Mouse (Mus musculus) intestine, embryonic 14.5 days (tissue): Measurements from ENCODE around the gene Olfr937. TPM values are rescaled to one million over a fixed set of nuclear protein-coding genes. Genes with fewer than 3 reads are reported as not detected.

Experiments used
- ATAC-seq: fragments of 200-750 bp; cut with Nextera tagmentation; replicated peaks from 2 replicates; pipeline ENCODE4 v1.8.0; 2017; ENCODE audit warnings: low read depth, moderate number of reproducible peaks, moderate TSS enrichment, moderate library complexity; ENCODE audit not compliant: low FRiP score, low TSS enrichment
- DNase-seq: peaks from one replicate; pipeline ENCODE4 v3.0.0-alpha.2; 2018; ENCODE audit warnings: low spot score
- H3K27ac ChIP-seq: fragments of 300-500 bp; sonication (generic); 2 replicates; pipeline ENCODE4 v1.5.1; 2014; ENCODE audit warnings: low read depth, mild to moderate bottlenecking, control low read depth
- H3K27me3 ChIP-seq: fragments of 300-500 bp; sonication (generic); replicated peaks from 2 replicates; pipeline ENCODE4 v1.6.1; 2014; ENCODE audit warnings: low read length, control low read depth; ENCODE audit not compliant: control insufficient read depth, insufficient read depth
- H3K36me3 ChIP-seq: fragments of 300-500 bp; sonication (generic); 2 replicates; pipeline ENCODE4 v1.6.1; 2014; ENCODE audit warnings: low read length, control low read depth; ENCODE audit not compliant: control insufficient read depth, insufficient read depth
- H3K4me1 ChIP-seq: fragments of 300-500 bp; sonication (generic); replicated peaks from 2 replicates; pipeline ENCODE4 v1.6.1; 2014; ENCODE audit warnings: low read length, control low read depth, mixed read lengths; ENCODE audit not compliant: control insufficient read depth, insufficient read depth
- H3K4me2 ChIP-seq: fragments of 300-500 bp; sonication (generic); 2 replicates; pipeline ENCODE4 v1.6.1; 2014; ENCODE audit warnings: low read length
- H3K4me3 ChIP-seq: fragments of 300-500 bp; sonication (generic); 2 replicates; pipeline ENCODE4 v1.5.1; 2014; ENCODE audit warnings: low read depth, low read length, control low read depth, mixed read lengths
- H3K9ac ChIP-seq: fragments of 300-500 bp; sonication (generic); 2 replicates; pipeline ENCODE4 v1.6.1; 2014; ENCODE audit warnings: mild to moderate bottlenecking, low read length
- H3K9me3 ChIP-seq: fragments of 300-500 bp; sonication (generic); 2 replicates; pipeline ENCODE4 v1.6.1; 2016; ENCODE audit warnings: low read length, control low read depth; ENCODE audit not compliant: control insufficient read depth
- WGBS: fragments of 180-500 bp; shearing (Covaris S2); extraction: QIAGEN DNeasy Blood & Tissue Kit; methylation state at CpG from one replicate; pipeline ENCODE4 v1.1.7; 2014; 5-methylcytosine and 5-hydroxymethylcytosine counted together
- microRNA-seq: library from miRNA; unstranded; fragments of <30 nt; microRNA quantifications from one replicate; pipeline ENCODE4, GENCODE M21; 2016
- polyA plus RNA-seq: library from polyadenylated mRNA; unstranded; fragments of >200 nt; fragmentation: Nextera tagmentation; extraction: Ambion mirVana; gene quantifications from 2 replicates; pipeline ENCODE4 v1.2.1, GENCODE M21; 2014

Olfr937 gene
- not detected in 2 replicates for polyA plus RNA-seq

DNA sequence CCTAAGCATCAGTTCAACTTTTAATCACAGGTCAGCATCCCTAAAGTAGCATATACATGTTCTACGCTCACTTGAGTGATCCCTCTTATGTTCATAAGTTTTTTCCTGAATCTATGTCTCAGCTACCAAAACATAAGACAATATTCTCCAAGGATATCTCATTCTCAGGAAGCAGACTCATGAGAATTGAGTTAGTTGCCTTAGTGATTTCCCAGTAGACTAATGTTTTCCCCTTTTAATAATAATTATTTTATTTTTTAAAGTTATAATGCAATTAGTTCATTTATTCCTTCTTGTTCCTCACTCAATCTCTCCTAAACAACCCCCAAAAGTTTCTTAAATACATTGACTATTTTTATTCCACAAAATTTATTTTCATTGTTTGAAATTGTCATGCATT lies at the start of gene Olfr937:
Gene Olfr937 (minus strand): TSS at position 101 of the 400 bp plus-strand sequence.
- H3K27ac ChIP-seq: no peak within 1 kb of the TSS
- no peak within 1 kb of the TSS for H3K4me3 ChIP-seq
- no peaks in the 10 kb centered on the region for H3K4me1 ChIP-seq
- H3K9me3 ChIP-seq: no peaks in the 10 kb centered on the region
- H3K27me3 ChIP-seq: no peaks in the 10 kb centered on the region
- ATAC-seq (no peak), DNase-seq (no peak)
- no peaks in the 10 kb centered on the region for H3K36me3 ChIP-seq
- no peak within 1 kb of the TSS for H3K4me2 ChIP-seq
- no peak within 1 kb of the TSS for H3K9ac ChIP-seq
- WGBS: 79% methylated on average over 1 of the region's 1 CpGs

DNA sequence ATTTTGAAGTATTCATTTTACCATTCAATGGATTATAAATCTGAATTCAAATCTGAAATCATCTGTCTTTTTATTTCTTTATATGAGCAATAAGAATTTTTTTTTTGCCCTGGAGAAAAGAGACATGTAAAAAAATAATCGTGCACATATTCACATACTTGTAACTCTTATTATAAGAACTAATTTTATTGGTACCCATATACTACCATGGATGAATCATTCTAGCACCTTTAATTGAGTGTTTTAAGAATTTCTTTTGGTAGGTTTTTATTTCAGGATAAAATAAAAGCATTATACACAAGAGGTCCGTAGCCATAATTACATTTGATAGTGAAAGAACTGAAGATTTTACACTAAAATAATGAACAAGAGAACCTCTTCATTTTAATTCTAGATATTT lies 14.0 kb upstream of the Olfr937 start, which contains the start of gene Olfr938:
Gene Olfr938 (minus strand): TSS at position 101 of the 400 bp plus-strand sequence.
- no peak for DNase-seq
- Histone ChIP-seq H3K36me3 (no peaks in the 10 kb centered on the region), H3K4me1 (no peaks in the 10 kb centered on the region), H3K4me2 (no peak within 1 kb of the TSS), H3K9me3 (no peaks in the 10 kb centered on the region), H3K9ac (no peak within 1 kb of the TSS), H3K27me3 (no peaks in the 10 kb centered on the region), H3K4me3 (no peak within 1 kb of the TSS), H3K27ac (no peak within 1 kb of the TSS)
- 95% methylated on average over 2 of the region's 2 CpGs for WGBS
- ATAC-seq: no peak

DNA sequence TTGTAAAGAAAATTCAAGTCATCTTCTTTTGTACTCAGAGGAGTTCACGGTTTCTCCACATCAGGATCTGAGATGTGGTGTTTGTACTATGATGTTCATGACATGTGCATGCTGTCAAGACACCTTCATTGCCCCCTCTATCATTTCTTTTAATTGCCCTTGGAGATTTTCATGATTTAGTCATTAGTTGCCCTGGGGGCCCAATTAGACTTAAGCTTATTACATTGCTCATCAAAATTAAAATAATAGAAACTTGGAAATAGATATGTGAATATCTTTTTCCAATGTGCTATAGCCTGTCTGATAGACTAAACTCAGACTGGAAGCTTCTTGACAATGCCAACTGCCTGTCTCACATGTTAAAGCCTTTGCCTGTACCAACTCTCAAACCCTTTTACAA lies 41.5 kb downstream of the Olfr937 start, which contains the start of gene Olfr146:
Gene Olfr146 (minus strand): TSS at position 101 of the 400 bp plus-strand sequence.
- Histone ChIP-seq H3K36me3 (no peaks in the 10 kb centered on the region), H3K4me2 (no peak within 1 kb of the TSS), H3K9me3 (no peaks in the 10 kb centered on the region), H3K9ac (no peak within 1 kb of the TSS), H3K4me3 (no peak within 1 kb of the TSS), H3K27me3 (no peaks in the 10 kb centered on the region), H3K27ac (no peak within 1 kb of the TSS), H3K4me1 (no peaks in the 10 kb centered on the region)
- no peak for ATAC-seq
- WGBS: 85% methylated on average over 1 of the region's 1 CpGs
- DNase-seq: no peak

Small RNA genes lying within 50 kb of the gene (microRNA-seq; reads per million reads assigned to microRNA genes)
- gene Gm25032: not detected
- gene Gm25529: not detected

Other genes with a start within 250 kb of the Olfr937 start
- gene Olfr923, start 238.4 kb downstream of the Olfr937 start, polyA plus RNA-seq: not detected in 2 replicates
- not detected in 2 replicates for gene Olfr924, start 220.5 kb downstream of the Olfr937 start, polyA plus RNA-seq
- not detected in 2 replicates for gene Olfr26, start 209.9 kb downstream of the Olfr937 start, polyA plus RNA-seq
- not detected in 2 replicates for gene Olfr926, start 187.8 kb downstream of the Olfr937 start, polyA plus RNA-seq
- gene Olfr930, start 135.1 kb downstream of the Olfr937 start, polyA plus RNA-seq: not detected in 2 replicates
- not detected in 2 replicates for gene Olfr933, start 92.6 kb downstream of the Olfr937 start, polyA plus RNA-seq
- not detected in 2 replicates for gene Olfr934, start 76.6 kb downstream of the Olfr937 start, polyA plus RNA-seq
- gene Olfr935, start 65.3 kb downstream of the Olfr937 start, polyA plus RNA-seq: not detected in 2 replicates
- gene Olfr146, start 41.6 kb downstream of the Olfr937 start, polyA plus RNA-seq: not detected in 2 replicates
- gene Olfr938, start 13.9 kb upstream of the Olfr937 start, polyA plus RNA-seq: not detected in 2 replicates
- not detected in 2 replicates for gene Olfr27, start 63.2 kb upstream of the Olfr937 start, polyA plus RNA-seq
- not detected in 2 replicates for gene Olfr943, start 101.4 kb upstream of the Olfr937 start, polyA plus RNA-seq
- gene Olfr944, start 137.0 kb upstream of the Olfr937 start, polyA plus RNA-seq: not detected in 2 replicates
- gene Olfr1537, start 185.0 kb upstream of the Olfr937 start, polyA plus RNA-seq: not detected in 2 replicates
- not detected in 2 replicates for gene Olfr945, start 211.9 kb upstream of the Olfr937 start, polyA plus RNA-seq